9 mouse cellular contexts compared by ENCODE assay signal in the genomic region with DNA sequence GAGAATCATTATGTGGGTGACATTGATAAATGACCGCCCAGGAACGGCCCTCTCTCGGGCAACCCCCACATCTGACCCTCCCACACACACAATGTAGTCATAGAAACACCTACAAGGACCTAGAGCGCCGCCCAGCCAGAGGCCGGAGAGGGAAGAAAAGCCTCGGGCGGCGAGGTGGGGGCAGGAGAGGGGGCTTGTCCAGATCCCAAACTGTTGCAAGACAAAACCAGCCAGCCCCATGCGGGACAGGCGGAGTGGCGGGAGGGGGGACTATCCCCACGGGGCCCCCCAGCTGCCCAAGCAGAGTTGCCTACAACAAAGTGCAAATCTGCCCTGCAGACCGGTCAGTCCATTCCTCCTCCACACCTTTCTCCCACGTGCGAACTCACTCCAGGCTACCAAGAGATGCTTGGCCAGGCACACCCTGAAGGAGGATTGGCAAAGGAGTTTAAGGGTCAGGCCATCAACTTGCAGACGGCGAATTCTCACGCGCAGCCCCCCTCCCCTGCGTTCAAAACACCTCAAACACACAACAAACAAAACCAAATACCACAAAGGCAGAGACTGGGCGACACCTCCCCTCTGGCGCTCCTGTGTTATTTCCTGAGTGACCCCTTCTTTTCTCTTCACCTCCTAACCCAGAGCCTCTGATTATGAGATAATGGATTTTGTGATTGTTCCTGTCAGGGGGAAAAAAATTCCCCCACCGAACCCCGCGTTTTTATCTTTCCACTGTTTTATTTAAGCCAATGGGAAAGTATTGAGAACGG.
DNase-seq lines count a peak whose midpoint lies in the region; ATAC-seq and TF ChIP-seq lines count a peak whose summit lies in the region.
"Had no signal": no experiment of that assay in that cellular context is flagged by ENCODE, and none has a peak within 500 bp of the region (broad histone marks: within the 10 kb centered on the region; RNA-seq: fewer than 3 reads in every experiment).

No protein-coding gene starts in this region.

- peaks cover 40% of the 10 kb centered on the region for H3K27me3 ChIP-seq in lung, embryonic 14.5 days (ENCODE audit: insufficient read depth, low read length)
- peaks cover 50% of the 10 kb centered on the region for H3K27me3 ChIP-seq in hindbrain, embryonic 10.5 days (ENCODE audit: insufficient read depth, poor library complexity, severe bottlenecking)
- peaks cover 69% of the 10 kb centered on the region for H3K27me3 ChIP-seq in limb, embryonic 12.5 days

- no peak overlapping the region; the same call in 1 of the 2 replicates for H3K9ac ChIP-seq in lung, embryonic 14.5 days
- no peak overlapping the region for H3K9ac ChIP-seq in limb, embryonic 12.5 days (replicated peaks)

- ATAC-seq in lung, embryonic 14.5 days (ENCODE audit: insufficient read depth): peak; percentile 48
- peak; percentile 18; the same call in 1 of the 2 replicates for ATAC-seq in limb, embryonic 12.5 days (ENCODE audit: insufficient number of reproducible peaks, insufficient read depth, low FRiP score, low TSS enrichment, low read depth)
- ATAC-seq in inflammation-experienced regulatory T-cells, adult 6 months: no peak

- 0 out of 2 replicates have a peak, but pooled peaks cover 6% of the 10 kb centered on the region for H3K36me3 ChIP-seq in lung, embryonic 14.5 days (ENCODE audit: insufficient read depth)
- peaks cover 13% of the 10 kb centered on the region for H3K36me3 ChIP-seq in hindbrain, embryonic 10.5 days
- peaks cover 2% of the 10 kb centered on the region; the same call in 1 of the 2 replicates for H3K36me3 ChIP-seq in limb, embryonic 12.5 days
- H3K36me3 ChIP-seq: G1E had no signal

- no peaks in the 10 kb centered on the region for H3K9me3 ChIP-seq in lung, embryonic 14.5 days (ENCODE audit: low read depth, low read length)
- no peaks in the 10 kb centered on the region for H3K9me3 ChIP-seq in hindbrain, embryonic 10.5 days
- H3K9me3 ChIP-seq in limb, embryonic 12.5 days: no peaks in the 10 kb centered on the region

- WGBS in lung, embryonic 14.5 days: 1% methylated on average over 27 of the region's 27 CpGs
- WGBS in hindbrain, embryonic 10.5 days: under 1% methylated on average over 27 of the region's 27 CpGs
- under 1% methylated on average over 27 of the region's 27 CpGs for WGBS in limb, embryonic 12.5 days

- no peak overlapping the region for H3K27ac ChIP-seq in lung, embryonic 14.5 days (ENCODE audit: low read depth)
- H3K27ac ChIP-seq in cortical plate, adult 2 months (ENCODE audit: insufficient read depth, low read length): 0 out of 2 replicates have a peak overlapping the region, but pooled peaks have one; percentile 8
- peak overlapping the region; percentile 93 for H3K27ac ChIP-seq in hindbrain, embryonic 10.5 days
- H3K27ac ChIP-seq in limb, embryonic 12.5 days: peak overlapping the region; percentile 17; the same call in 1 of the 2 replicates

- peak overlapping the region; percentile 76 for H3K4me2 ChIP-seq in lung, embryonic 14.5 days
- H3K4me2 ChIP-seq in limb, embryonic 12.5 days: peak overlapping the region; percentile 50

- H3K4me1 ChIP-seq in lung, embryonic 14.5 days (ENCODE audit: insufficient read depth): peaks cover 5% of the 10 kb centered on the region
- H3K4me1 ChIP-seq in cortical plate, adult 2 months (ENCODE audit: control insufficient read depth, insufficient read depth, low read length): 0 out of 2 replicates have a peak, but pooled peaks cover 1% of the 10 kb centered on the region
- peaks cover 61% of the 10 kb centered on the region for H3K4me1 ChIP-seq in hindbrain, embryonic 10.5 days (replicated peaks)
- H3K4me1 ChIP-seq in limb, embryonic 12.5 days (replicated peaks): peaks cover 18% of the 10 kb centered on the region

- TF ChIP-seq CTCF in lung, embryonic 14.5 days (IDR thresholded peaks at IDR 0.05; ENCODE audit: low read depth): no peak
- TF ChIP-seq CTCF in cortical plate, adult 2 months (IDR thresholded peaks at IDR 0.05; ENCODE audit: extremely low read depth, insufficient read depth, low read length): no peak

- no peak for TF ChIP-seq POLR2A in cortical plate, adult 2 months (IDR thresholded peaks at IDR 0.05; ENCODE audit: extremely low read depth, insufficient read depth, low read length)

- DNase-seq in lung, embryonic 14.5 days: peak; percentile 56
- no peak for DNase-seq in lung, postnatal 25 days (ENCODE audit: low spot score)
- peak; percentile 91 for DNase-seq in hindbrain, embryonic 10.5 days (ENCODE audit: low spot score)
- DNase-seq in retina, embryonic 14.5 days (ENCODE audit: low spot score): peak; percentile 60
- no peak for DNase-seq in MN1 (ENCODE audit: low spot score)

- peak overlapping the region; percentile 31 for H3K4me3 ChIP-seq in lung, embryonic 14.5 days (ENCODE audit: low read depth, low read length)
- H3K4me3 ChIP-seq in cortical plate, adult 2 months (ENCODE audit: insufficient read depth, low read length): no peak overlapping the region
- H3K4me3 ChIP-seq in hindbrain, embryonic 10.5 days: peak overlapping the region; percentile 52
- peak overlapping the region; percentile 23 for H3K4me3 ChIP-seq in limb, embryonic 12.5 days (replicated peaks)

Comparison
In these comparisons a context has a peak if more than half of its experiments do, and no peak if none do; other contexts are left out.
1. DNase-seq: peak in lung, embryonic 14.5 days (single experiment), hindbrain, embryonic 10.5 days (single experiment) and retina, embryonic 14.5 days (single experiment); none in lung, postnatal 25 days (single experiment) and MN1 (single experiment).